Mouse (Mus musculus): ENCODE data around the gene Ncoa7.
"Not testable (repeated sequence)": the region's sequence is repeated elsewhere in the genome, so short reads cannot be mapped to it uniquely, and the experiment has no call there.

The Ncoa7 gene

DNA sequence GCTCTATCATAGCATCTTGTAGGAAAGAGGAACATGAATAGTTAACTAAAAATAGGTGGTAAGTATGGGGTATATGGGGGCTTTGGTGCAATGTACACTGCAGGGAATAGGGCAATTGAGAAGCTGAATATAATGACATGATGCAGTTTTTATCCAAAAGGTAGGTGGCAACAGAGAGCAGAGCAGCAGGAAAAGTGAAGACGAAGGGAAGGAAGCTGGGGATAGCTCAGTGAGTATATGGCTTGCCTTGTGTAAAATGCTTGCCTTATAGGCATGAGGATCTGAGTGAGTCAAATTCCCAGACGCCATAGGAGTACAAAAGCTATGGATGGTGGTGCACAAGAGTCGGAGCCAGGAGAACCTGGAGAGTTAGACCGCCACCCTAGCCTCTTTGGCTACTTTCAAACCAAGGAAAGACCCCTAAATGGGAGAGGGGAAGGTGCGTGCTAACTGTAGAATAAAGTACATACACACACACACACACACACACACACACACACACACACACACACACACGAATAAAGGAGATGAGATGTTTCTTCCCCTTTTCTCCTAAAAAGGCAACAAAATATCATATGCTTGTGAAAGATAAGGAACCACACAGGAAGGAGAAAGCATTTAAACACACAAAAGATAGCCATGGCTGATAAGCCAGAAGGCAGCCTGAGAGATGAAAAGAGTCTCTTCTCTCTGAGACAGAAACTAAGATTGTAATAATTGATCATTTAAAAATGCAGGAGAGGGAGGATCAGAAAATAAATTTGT lies 142.4 kb downstream of the Ncoa7 start:
- DNase-seq, result no peak

- no peak for DNase-seq
These were observed 147.5 kb downstream of the Ncoa7 start for GRCm38 (mm10) chr10:30655655-30656054.

GRCm38 (mm10) chr10:30647681-30648080 lies 155.4 kb downstream of the Ncoa7 start:
- no peak for DNase-seq

DNA sequence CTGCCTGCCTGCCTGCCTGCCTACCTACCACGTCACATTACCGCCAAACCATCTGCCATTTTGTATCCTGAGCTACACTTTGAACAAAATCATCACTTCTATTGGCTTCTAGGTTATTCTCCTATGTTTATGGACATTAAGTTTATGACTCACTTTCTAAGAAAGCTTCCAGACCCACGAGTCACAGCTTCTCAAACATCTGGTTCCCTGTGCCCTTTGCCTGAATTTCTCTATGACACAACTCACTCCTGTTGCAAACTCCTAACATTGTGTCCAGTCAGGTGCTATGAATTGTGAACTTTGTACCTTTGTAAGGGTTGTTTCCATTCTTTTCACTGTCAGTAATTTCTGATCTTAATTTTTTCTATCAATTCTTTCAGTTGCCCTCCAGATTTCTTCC lies 164.9 kb downstream of the Ncoa7 start:
- no peak for DNase-seq

- DNase-seq, result not testable (repeated sequence)
These were observed 166.5 kb downstream of the Ncoa7 start for GRCm38 (mm10) chr10:30636474-30637154.

DNA sequence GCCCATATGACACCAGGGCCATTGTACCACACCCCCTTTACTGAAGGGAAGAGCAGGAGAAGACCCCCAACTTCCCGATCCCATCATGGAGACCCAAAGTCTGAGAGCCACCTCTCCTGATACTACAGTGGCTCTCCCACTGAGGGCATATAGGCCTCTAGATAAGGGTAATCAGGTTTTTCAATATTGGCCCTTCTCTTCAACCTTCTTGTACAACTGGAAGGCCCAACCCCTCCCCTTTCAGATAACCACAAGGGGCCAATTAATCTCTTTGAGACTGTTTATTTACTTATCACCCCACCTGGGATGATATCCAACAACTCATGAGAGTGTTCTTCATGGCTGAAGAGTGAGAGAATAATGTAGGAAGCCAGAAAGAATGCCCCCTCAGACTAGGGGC lies 170.4 kb downstream of the Ncoa7 start:
- no peak for DNase-seq

DNA sequence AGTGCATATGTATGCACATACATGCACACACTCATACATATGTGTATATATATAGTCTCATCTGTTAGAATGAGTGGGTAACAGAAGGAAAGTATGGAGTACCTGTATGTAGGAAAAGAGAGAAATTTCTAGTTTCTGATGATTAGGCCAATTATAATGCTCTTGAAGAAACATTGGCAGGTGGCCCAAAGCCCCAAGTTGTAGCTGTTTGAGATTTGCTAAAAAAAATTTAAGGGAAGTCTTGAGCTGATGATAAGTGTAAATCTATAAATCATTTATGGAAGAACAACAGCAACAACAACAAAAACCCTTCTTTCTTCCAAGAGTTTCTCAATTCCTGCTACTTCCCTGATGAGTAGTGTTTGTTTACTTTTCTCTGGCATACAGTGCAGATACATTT lies 173.1 kb downstream of the Ncoa7 start:
- no peak for DNase-seq

DNA sequence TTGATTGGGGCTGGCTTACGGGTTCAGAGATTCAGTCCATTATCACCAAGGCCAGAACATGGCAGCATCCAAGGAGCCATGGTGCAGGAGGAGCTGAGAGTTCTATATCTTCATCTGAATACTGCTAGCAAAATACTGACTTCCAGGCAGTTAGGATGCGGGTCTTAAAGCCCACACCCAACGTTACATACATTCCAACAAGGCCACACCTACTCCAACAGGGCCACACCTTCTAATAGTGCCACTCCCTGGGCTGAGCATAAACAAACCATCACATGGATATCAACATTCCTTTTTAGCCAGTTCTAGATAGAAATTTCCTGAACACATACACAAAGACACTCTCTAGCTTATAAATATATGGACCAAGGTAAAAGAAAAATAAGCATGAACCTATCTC lies 173.6 kb downstream of the Ncoa7 start, which contains the start of gene Hint3:
Hint3 (minus strand) TSS at position 120 of the 400 bp plus-strand sequence.
- no peak for DNase-seq

- not testable (repeated sequence) for DNase-seq
These were observed 174.7 kb downstream of the Ncoa7 start for GRCm38 (mm10) chr10:30628444-30628843.

DNA sequence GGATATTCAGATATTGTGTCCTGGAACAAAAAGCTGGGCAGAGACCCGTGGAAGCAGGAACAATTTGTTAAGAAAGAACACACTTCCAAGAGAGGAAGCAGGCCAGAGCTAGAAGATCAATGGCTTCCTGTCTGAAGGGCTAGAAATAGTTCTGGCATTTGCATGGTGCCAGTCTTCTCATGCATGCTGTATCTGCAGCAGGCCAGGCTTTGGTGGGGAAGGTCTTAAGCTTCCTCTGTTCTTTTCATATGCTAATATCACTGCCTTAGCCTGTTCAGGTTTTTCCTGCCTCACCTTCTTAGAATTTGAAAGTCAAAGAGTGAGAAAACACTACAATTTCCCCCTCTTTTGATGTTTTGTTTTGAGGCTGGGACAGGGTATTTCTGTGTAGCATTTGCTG lies 175.6 kb downstream of the Ncoa7 start:
- DNase-seq, result no peak

DNA sequence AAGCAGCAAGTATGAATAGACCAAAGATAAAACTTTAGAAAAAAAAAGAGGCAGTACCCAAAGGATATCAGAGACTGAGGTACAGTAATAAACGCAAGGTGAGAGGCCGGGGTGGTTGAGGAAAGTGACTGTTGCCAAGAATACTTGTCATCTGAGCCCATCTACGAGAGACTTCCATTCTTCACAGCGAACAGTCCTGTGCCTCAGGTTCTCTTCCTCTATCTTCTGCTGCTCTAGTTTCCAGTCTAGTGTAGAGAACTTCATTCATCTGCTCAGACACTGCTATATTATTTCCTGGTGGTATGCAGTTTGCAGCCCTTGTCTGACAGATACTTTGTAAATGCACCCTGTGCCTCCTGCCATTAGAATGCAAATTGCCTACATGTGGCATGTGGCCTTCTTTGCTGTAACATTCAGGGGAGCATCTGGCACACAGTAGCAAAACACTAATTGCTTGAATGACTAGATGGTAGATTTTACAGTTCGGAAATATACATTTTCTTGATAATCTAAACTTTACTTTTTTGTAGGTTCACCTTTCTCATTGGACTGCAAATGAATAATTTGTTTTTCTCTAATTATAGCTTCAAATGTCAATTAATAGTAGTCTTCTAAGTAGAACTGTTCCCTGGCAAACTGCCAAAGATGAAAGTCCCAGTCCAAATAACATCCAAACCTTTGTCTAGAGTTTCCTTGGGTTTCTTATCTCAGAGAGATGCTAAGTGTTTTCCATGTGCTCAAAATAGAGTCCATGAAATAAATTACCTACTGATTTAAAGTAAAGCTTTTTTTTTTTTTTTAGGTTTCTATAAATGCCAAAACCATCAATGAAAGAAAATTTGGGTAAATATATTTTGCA lies 178.7 kb downstream of the Ncoa7 start:
- DNase-seq, result no peak

- no peak for DNase-seq
These were observed 180.2 kb downstream of the Ncoa7 start for GRCm38 (mm10) chr10:30622928-30623327.

GRCm38 (mm10) chr10:30618918-30619210 lies 184.3 kb downstream of the Ncoa7 start:
- DNase-seq, result no peak

DNA sequence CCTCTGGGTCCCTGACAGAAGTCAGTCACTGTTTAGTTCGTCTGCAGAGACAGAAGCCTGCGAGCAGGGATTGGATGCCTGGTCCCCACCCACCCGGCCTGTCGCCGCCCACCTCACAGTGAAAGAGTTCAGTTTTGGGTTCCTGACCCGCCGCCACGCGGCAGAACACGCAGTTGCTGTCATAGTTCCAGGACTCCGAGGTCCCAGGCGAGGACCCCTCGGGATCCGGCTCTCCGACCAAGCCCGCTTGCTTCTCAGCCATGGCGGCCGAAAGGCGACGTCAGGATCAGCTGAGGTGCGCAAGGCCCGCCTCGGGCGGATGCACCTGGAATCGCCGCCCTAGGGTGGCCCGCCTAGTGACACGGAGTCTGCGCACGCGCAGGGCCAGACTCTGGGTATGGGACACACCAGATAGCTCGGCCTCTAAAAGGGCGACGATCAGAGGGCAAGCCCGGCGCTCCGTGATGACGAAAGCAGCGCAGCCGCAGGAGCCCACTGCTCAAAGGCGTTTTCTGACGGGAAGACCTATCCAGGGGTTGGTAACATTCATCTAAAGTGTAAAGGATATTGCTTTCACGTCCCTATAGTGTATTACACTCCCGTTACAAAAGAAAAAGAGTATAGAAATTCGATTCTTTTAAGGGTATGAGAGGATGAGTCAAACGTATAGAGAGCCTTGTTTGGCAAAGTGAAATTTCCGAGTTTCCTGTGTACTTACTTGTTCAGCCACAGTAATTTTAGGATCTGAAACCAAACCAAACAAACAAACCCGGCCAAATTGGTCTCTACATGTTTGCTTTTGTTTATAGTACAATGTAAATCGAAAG lies 184.8 kb downstream of the Ncoa7 start:
- DNase-seq, result peak; percentile 99

- no peak for DNase-seq
These were observed 190.1 kb downstream of the Ncoa7 start for GRCm38 (mm10) chr10:30613039-30613438.

DNA sequence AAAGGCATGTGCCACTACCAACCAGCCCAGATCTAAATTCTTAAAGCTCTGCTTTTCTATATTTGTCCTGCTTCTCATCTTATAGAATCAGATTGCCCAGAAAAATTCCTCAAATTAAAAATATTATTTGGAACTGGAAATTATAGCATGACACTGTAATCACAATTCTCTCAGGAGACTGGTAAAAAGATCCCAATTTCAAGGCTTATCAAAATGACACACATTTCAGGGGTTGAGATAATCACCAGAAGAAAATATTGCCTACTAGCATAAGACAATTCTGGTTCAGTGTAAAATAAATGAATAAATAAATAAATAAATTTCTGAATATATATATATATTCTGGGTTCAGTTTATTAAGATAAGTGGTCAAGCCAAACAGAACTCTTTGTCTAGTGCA lies 193.5 kb downstream of the Ncoa7 start:
- DNase-seq, result no peak

DNA sequence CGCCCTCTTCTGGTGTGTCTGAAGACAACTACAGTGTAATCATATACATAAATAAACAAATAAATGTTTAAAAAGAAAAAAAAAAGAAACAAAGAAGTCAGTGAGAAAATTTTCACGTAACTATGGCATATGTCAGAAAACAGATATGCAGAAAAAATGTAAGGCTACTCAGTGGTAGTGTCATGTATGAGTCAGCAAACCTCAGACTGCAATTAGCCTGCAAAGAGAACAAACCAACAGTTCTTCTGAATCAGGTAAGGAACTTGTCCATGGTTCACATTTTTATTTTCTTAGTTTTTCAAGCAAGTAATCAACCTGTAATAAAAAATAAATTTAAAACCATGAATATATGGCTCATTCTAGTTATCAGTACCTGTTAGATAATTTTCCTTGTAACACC lies 195.0 kb downstream of the Ncoa7 start:
- no peak for DNase-seq

- DNase-seq, result peak; percentile 81 to 84
These were observed 202.6 kb downstream of the Ncoa7 start, which contains the start of gene Trmt11 for GRCm38 (mm10) chr10:30600542-30600966. TSS of gene Trmt11 (minus strand) at chr10:30600749.

DNA sequence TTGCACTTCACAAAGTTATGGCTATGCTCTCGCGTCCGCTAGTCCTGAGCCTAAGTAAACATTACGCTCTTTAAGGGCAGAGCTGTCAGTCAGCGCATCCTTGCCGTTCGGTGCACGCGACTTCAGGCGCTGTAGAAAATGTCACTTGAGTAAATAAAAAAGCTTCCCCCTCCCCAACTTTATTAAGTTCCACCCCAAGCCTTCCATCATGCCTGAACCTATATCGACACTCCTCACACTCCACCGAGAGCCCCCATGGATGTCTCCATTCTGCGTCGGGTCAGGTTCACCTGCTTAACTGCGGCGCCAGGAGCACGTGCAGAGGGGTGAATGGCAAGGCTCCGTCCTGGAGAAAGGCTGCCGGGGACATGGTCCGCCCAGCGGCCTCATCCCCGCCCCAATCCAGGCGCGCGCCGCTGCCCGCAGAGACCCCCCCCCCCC lies 203.0 kb downstream of the Ncoa7 start:
- no peak for DNase-seq

DNA sequence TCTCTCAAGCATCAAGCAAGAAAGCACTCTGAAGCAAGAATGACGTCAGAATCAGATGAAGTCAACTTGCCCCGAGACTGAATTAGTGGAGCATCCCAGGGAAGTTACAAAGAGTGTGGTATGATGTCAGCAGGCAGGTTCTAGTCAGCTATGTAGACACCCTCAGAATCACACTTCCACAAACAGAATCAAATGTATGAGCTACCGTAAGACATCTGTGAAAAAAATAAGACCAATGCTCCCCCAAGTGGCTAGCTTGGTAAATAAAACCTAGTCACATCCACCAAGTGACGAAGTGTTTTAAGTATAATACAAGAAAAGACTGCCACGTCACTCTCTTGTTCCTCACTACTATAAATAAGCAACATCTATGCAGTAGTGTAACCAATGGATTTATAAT lies 216.1 kb downstream of the Ncoa7 start:
- no peak for DNase-seq

DNA sequence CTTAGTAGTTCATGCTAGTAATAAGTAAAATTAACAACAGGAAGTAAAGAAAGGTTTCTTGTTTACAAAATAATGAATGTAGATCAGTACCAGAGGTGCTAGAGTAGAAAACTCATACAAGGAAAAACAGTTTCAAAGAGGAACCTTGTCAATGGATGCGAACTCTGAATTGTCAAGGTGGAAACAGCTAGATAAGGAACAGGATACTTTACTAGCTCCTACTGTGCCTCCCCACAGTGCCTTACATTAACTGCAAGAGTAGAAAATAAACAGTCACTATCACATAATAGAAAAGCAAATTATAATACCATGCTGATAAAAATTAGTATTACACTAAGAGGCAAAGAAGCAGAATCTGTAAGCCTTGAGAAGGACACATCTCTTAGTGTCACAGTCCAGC lies 217.4 kb downstream of the Ncoa7 start:
- DNase-seq, result no peak

All from thymus, adult 18-20 months (tissue).